Mouse (Mus musculus): ENCODE results near the gene Npl.
"Not testable (repeated sequence)": the region's sequence is repeated elsewhere in the genome, so short reads cannot be mapped to it uniquely, and the experiment has no call there.

The Npl gene

DNA sequence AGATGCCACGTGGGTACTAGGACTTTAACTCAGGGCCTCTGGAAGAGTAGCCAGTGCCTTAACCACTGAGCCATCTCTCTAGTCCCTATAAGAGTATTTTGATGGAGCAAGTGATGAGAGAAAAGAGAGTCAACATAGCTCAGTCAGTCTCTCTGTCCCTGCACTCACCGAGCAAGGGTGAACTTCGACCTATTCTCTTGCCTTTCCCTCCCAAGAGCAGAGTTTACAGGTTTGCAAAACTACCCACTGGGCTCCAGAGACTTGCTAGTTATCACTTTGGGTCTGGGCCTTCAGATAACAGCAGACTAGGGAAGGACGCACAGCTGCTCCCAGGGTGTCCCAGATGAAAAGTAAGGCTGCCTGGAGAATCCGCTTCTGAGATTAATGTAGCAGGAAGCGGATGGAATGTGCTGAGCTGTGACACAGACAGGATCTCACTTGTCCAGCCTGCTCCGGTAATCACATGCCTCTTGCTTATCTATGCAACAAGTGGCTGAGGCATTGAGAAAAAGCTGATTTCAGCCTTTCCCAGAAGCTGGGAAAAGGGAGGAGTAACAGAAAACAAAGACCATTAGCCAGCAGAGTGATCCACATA lies 7.0 kb downstream of the Npl start:
- no peak for DNase-seq (ENCODE audit: extremely low spot score)

DNA sequence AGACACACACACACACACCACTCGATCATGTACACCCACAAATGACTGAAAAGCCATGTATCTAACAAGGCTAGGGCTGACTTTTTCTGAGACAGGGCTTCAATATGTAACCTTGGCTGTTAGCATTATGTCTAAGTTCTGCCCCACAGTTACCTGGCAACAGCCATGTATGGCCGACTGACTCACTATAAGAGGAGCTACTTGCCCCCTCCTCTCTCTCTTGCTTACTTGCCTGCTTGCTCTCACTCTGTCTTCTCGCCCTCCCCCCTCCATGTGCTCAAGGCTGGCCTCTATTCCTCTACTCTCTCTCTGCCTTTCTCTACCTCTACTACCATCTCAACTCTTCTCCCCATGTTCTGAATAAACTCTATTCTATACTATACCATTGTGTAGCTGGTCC lies 9.1 kb downstream of the Npl start:
- DNase-seq (ENCODE audit: extremely low spot score), result no peak

DNA sequence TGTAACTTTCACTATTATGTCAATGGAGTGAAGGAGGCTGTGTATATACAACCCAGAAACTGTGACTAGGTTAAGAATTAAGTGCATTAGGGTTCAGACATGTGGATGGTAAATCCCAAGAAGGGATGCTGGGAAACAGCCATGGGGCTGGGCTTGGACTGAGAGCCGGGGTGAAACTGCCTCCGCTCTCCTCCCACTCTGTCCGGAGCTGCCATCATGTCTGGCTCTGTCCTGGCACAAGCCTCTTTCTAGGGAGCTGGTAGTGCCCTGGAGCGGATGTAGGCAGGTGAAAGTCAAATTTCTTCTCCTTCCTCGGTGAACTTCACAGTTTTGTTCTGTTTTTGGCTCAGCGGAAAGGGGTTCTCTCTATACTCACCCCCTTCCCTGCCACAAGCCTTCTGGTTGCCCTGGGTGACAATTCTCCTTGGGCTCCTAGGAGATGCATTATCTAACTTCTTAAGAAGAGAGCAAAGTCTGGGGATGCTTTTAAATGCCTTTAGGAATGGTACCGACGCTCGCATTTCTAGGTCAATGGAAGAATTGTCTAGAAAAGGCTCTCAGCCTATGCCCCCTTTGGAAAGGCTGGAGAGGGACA lies 10.0 kb downstream of the Npl start:
- DNase-seq (ENCODE audit: extremely low spot score), result no peak

DNA sequence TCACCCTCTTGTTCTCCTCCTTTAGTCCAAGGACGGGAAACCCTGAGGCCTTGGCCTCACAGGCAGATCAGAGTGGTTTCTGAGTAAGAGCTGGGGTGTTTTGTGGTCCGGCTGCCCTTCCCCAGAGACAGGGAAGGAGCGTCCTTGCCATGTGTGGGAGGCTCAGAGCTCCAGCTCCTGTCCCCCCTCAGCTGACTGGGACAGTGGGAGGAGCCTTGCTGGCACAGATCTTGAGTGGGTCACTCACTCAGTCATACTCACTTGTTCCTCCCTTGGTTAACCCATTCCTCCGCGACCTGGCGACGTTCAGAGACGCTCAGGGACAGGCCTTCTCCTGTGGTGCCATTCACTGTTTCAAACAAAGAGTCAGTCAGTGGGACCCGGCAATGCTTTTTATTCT lies 14.2 kb downstream of the Npl start:
- DNase-seq (ENCODE audit: extremely low spot score), result no peak

DNA sequence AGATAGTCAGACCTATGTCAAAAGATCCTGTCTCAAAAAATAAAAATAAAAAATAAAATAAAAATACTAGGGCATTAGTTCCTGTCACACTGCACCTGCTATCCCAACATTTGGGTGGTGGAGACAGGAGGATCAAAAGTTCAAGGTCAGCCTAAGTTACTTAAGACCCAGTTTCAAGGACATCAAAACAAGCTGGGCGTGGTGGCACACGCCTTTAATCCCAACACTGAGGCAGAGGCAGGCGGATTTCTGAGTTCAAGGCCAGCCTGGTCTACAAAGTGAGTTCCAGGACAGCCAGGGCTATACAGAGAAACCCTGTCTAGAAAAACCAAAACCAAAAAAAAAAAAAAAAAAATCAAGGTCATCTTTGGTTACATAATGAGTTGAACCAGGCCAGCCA lies 16.9 kb downstream of the Npl start:
- DNase-seq (ENCODE audit: extremely low spot score), result not testable (repeated sequence)

DNA sequence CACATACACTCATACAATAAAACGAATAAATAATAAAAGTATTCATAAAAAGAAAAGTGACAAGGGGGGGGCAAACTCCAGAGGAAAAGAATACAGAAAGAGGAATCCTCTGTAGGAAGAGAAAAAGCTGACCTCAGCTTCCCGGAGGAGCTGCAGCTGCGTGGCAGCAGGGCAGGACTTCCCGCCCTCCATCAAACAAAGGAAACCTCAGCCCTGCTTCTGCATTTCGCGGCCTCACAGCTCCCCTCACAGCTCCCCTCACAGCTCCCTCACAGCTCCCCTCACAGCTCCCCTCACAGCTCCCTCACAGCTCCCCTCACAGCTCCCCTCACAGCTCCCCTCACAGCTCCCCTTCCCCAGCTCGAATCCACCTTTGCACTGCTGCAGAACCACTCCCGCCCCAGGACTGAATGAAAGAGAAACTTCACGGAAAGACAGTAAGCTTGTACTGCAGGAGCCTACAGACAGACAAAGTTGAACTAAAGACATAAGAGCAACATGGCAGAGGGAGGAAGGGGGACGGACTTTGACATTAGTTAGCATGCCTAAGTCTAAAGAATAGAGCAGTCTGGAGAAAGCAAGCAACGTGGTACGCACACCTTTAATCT lies 17.5 kb downstream of the Npl start:
- peak; percentile 65 for DNase-seq (ENCODE audit: extremely low spot score)

DNA sequence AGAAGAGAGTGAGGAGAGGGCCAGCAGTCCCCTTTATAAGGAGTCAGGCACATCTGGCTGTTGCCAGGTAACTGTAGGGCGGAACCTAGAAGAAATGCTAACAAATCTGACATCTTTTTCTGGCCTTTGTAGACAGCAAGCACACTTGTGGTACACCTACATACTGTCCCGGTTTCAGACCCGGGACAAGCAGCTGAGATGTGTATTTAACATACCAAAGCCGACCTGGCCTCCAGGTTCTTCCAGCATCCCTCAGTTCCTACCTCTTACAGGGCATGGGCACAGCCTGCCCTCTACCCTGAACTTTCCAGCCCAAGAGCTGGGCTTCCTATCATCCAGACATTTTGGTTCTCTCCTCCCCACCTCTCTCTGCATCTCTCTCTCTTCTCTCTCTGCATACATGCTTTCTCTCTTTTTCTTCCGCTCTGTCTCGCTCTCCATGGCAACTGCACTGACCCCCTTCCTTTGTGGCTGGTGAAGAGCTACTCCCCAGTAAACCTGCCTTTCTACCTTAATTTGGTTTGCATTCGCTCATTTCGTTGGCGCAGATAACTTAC lies 18.1 kb downstream of the Npl start:
- DNase-seq (ENCODE audit: extremely low spot score), result peak; percentile 70

DNA sequence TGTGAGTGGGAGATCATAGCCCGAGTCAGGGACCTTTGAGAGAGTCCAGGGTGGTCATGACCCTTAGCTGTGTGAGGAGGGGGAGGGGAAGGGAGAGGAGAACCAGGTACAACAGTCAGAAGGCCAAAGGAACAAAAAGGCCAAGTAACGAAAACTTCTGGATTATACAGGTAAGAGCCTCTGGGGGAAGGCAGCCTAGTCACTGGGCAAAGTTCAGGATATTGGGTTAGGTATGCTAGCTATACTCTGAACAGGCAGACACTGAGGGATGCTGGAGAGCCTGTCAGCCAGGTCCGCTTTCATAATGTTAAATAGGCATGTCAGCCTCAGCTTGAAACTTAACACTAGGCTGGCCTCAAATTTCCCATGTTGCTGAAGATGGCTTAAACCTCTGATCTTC lies 27.7 kb downstream of the Npl start:
- no peak for DNase-seq (ENCODE audit: extremely low spot score)

DNA sequence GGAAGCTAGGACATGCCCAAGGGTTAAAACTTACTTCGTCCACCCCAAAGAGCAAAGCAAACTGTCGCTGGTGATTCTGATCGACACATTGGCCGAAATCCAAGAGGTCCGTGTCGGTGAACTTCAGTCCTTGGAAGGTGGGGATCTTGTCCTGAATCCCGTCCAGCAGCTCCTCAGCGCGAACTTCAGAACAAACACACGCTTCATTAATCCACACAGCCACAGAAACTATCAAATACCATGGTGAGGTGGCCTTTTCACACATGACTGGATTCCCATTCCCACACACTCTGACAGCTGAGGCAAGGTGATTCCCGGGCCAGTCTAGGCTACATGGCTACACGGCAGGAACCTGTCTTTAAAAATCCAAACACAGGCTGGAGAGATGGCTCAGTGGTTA lies 34.5 kb downstream of the Npl start:
- DNase-seq (ENCODE audit: extremely low spot score), result no peak

DNA sequence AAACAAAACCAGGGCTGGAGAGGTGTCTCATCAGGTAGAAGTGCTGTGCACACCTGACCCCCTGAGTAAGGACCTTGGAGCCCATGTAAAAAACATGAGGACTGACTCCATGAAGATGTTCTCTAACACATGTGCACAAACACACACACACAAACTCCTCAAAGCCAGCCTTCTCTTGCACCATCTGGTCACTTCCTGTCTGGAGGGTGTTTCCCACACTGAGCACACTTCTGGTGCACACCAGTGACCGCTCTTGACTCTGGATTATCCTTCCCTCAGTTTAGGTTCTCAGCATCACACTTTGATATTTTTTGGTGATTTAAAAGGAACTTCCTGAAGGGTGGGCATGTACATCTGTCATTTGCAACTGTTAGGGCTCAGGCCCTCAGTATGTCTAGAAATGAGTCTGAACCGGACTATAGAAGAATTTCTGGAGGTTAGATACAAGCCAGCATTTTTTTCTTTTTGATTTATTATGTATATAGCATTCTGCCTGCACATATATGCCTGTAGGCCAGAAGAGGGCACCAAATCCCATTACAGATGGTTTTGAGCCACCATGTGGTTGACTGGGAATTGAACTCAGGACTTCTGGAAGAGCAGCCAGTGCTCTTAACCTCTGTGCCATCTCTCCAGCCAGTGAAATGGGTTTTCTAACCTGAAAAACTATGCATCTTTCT lies 39.4 kb downstream of the Npl start:
- DNase-seq (ENCODE audit: extremely low spot score), result no peak

DNA sequence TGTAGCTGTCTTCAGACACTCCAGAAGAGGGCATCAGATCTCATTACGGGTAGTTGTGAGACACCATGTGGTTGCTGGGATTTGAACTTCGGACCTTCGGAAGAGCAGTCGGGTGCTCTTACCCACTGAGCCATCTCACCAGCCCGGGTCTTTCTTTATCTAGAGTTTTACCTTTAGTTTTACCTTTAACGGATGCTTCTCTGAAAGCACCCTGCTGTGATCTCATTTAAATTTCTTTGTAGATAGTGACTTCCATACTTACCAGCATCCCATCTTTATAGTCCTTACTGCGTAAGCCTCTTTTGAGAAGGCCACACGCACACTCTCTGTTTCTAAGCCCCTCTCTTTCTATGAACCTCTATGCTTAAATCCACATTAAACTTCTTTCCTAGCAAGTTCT lies 40.3 kb downstream of the Npl start:
- DNase-seq (ENCODE audit: extremely low spot score), result not testable (repeated sequence)

DNA sequence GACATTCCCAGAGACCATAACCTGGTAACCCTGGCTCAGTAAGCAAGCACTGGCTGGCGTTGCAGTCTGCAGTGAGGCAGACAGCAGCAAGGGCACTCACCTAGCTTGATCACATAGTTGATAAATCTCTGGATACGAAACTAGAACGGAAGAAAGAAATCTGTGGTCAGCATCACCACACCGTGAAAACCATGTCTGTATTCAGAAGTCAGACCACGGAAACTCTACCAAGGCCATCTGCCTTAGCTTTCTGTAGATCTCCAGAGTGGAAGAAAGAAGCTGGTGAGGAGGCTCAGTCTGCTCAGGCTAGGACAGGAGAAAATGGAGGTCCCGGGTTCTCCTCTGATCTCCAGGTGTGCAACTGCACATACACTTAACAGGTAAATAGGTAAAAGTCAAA lies 40.8 kb downstream of the Npl start:
- no peak for DNase-seq (ENCODE audit: extremely low spot score)

DNA sequence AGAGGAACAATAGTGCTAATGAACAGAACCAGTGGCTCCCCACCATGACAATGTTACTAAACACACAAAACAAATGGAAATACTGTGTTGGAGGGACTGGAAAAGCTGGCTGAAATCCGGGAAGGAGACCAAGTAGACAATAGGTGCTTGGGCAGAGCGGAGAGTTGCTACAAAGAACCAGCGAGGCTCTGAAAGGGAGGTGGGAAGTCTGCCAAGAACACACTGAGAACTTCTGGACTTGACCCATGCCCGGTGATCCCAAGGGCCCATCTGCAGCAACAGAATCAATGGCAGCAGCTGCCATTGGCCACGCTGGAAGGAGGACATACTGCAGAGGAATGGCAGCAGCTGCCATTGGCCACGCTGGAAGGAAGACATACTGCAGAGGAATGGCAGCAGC lies 43.6 kb downstream of the Npl start:
- DNase-seq (ENCODE audit: extremely low spot score), result no peak

DNA sequence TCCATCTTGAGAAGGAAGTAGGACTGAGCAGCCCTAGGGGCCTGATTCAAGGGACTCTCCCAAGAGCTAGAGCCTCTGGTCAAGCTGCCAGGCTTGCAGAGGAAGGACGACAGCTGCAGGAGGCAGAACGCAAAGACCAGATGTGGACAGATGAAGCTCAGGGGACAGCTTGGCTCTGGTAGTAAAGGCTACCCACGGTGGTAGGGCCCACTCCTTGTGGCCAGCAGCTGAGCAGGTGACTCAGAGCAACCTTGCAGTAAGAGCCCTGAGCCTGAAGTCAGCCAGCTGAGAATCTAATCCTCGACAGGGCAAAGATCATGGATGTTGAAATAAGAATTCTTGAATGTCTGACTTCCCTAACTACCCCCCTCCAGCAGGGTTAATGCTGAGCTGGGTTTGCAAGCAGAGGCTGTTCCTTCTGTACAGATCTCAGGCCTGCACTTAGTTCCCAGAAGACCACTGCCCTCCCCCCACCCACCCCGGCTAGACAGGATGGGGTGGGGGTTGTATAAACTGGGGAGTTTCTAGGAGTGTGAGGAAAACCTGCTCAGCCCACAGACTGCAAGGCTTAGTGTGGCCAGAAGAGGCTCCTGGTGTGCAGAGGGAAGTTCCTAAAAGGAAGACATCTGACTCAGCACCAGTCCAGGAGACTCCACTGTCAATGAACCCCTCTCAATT lies 48.1 kb downstream of the Npl start:
- no peak for DNase-seq (ENCODE audit: extremely low spot score)

DNA sequence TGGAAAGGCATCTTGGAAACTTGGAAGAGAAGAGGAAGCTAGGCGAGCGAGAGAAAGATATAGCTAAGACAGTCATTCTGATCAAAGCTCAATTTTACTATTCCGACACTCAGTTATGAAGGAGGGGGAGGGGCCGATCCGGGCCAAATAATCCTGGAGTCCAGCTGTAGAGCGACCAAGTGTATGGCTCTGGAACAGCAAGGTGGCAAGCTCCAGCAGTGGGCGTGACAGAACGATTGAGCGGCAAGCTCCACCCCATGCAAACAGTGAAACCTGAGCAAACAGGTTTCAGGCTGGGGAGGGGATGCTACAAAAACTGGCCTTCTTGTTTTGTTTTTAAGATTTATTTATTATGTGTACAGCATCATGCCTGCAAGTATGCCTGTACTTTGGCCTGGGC lies 49.8 kb downstream of the Npl start:
- no peak for DNase-seq (ENCODE audit: extremely low spot score)

DNA sequence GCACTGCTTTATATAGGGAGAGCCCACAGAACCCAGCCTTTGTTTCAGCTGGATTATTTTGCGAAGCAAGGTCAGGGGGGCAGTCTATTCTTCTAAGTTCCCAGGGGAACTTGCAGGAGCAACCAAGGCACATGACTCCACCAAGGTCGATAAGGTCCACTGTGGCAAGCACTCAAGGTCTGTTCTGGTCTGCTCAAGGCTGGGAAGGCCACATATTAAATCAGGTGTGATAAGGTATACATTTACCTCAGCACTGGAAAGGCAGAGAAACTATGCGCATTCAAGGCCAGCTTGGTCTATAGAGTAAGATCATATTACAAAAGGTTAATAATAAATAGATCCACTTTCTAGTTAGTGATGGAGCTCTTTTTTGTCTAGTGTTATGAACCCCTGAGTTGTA lies 53.8 kb downstream of the Npl start:
- DNase-seq (ENCODE audit: extremely low spot score), result no peak

DNA sequence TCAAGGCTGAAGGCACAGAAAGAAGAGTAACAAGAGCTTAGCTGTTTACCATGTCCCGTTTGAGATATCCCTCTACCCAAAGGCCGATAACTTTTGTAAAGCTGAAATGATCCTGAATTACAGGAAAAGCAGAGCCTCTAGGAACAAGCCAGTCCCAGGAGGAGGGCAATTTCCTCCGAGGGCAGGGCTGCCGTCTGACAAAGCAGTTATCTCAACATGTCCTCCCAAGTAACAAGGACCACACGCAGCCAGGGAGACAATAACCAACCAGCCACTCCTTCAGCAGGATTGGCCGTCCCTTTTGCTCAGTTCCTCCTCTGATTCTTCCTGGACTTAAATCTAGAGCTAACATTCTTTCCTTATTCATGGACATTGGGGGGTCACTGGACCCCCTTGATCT lies 55.9 kb downstream of the Npl start:
- DNase-seq (ENCODE audit: extremely low spot score), result no peak

DNA sequence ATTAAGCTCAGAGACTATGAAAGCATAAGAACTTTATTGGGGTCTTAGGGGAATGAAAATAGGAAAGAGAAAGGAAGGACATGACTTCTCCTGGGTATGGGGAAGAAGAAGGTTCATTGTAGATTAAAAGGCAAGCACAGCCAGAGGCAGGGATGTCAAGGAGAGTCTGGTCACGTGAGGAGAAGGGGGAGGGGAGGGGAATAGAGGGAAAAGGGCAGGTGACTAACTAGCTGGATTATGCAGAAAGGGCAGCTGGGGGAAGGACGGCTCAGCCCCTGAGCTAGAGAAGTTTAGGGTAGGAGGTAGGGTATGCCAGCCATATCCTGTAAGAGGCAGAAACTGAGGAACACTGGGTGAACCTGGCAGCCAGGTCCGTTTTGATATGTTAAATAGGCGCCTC lies 56.5 kb downstream of the Npl start:
- no peak for DNase-seq (ENCODE audit: extremely low spot score)

DNA sequence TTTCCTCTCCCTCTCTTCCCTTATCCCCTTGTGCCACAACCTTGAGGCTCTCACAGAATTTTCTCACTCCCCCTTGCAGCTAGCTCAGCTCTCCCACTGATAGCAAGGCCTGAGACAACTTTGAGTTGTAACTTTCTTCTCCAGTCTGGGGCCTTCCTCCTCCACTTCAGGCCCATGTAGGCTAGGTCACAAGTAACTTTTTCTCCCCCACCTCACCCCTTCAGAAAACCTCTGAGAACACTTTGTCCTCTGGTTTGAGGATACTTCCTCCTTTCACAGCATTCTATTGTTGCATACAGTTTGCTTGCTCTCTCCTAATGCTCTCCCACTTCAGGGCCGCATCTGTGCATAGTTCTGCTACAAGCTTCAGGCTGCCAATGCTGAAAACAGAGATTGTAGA lies 58.0 kb downstream of the Npl start:
- no peak for DNase-seq (ENCODE audit: extremely low spot score)

DNA sequence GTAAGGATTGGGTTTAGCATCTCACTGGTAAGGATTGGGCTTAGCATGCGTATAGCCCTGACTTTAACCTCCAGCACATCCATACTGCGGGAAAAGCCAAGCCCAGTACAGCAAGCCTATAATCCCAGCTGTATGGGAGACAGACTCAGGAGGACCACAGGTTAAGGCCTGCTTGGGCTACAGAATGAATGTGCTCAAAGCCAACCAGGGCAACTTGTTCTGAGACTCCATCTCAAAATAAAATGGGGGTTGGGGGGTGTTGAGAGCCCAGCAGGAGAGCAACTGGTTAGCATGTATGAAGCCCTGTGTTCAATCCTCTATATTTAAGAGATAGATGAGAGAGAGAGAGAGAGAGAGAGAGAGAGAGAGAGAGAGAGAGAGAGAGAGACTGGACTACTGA lies 58.5 kb downstream of the Npl start:
- no peak for DNase-seq (ENCODE audit: extremely low spot score)

DNA sequence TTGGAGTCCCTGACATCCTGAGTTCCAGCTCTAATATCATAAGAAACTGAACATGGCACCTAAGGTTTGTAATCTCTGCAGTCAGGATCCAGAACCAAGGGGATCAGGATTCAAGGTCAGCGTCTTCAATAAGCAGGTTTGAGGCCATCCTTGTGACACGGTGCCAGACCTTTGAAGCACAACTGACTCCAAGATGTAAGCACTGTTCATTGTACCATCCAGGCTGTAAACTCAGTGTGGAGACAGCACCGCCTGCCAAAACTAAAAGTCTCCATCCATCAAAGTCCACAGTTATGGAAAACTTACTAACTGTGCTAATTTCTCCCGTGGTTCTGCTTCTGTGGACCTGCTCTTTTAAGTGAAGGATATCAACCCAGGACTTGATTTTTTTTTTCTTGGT lies 59.9 kb downstream of the Npl start:
- DNase-seq (ENCODE audit: extremely low spot score), result no peak

DNA sequence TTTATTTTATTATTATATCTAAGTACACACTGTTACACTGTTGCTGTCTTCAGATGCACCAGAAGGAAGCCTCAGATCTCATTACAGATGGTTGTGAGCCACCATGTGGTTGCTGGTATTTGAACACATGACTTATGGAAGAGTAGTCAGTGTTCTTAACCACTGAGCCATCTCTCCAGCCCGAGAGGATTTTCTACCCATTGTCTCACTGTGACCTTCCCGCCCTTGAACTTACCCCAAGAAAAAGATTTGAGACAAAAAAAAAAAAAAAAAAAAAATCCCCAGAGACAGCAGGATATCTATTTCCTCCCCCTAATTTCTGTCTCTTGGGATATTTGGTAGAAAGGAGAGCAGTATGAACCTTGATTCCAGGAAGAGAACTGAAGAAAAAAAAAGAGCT lies 60.3 kb downstream of the Npl start:
- DNase-seq (ENCODE audit: extremely low spot score), result no peak

Measured in embryo, embryonic 9.5 days (tissue).